Mouse (Mus musculus) urinary bladder, postnatal 4 days (tissue): ENCODE results near the gene Zfp523.

Experiments used
- DNase-seq, 2 experiments: peaks; one replicate each; pipeline ENCODE4 v3.0.0; 2021 to 2022; ENCODE audit warnings: low spot score in 2 of 2

The Zfp523 gene

GRCm38 (mm10) chr17:28176775-28177539 is at the start of gene Zfp523:
Zfp523 (plus strand) TSS chr17:28177129.
- peak; percentile 91 to 93 for DNase-seq

- no peak for DNase-seq
These were observed 47.1 kb upstream of the Zfp523 start for GRCm38 (mm10) chr17:28129796-28130195.

GRCm38 (mm10) chr17:28130391-28131125 is 46.4 kb upstream of the Zfp523 start:
- DNase-seq: no peak

- no peak for DNase-seq
These were observed 45.8 kb upstream of the Zfp523 start for GRCm38 (mm10) chr17:28131156-28131555.

- peak; percentile 39 to 74 for DNase-seq
These were observed 43.7 kb upstream of the Zfp523 start for GRCm38 (mm10) chr17:28133193-28133592.

GRCm38 (mm10) chr17:28135496-28135895 is 41.4 kb upstream of the Zfp523 start:
- no peak for DNase-seq

GRCm38 (mm10) chr17:28136266-28136665 is 40.7 kb upstream of the Zfp523 start:
- no peak for DNase-seq

- no peak for DNase-seq
These were observed 38.9 kb upstream of the Zfp523 start for GRCm38 (mm10) chr17:28138013-28138412.

GRCm38 (mm10) chr17:28138685-28139084 is 38.2 kb upstream of the Zfp523 start:
- DNase-seq: no peak

- DNase-seq: no peak
These were observed 36.3 kb upstream of the Zfp523 start for GRCm38 (mm10) chr17:28140431-28141204.

- no peak for DNase-seq
These were observed 35.7 kb upstream of the Zfp523 start for GRCm38 (mm10) chr17:28141205-28141650.

GRCm38 (mm10) chr17:28141771-28142699 is 34.9 kb upstream of the Zfp523 start, which contains the start of gene Scube3:
Scube3 (plus strand) TSS chr17:28142141.
- no peak for DNase-seq

- DNase-seq: no peak
These were observed 34.0 kb upstream of the Zfp523 start for GRCm38 (mm10) chr17:28142700-28143610.

GRCm38 (mm10) chr17:28143751-28144150 is 33.2 kb upstream of the Zfp523 start:
- no peak for DNase-seq

GRCm38 (mm10) chr17:28144241-28144640 is 32.7 kb upstream of the Zfp523 start:
- no peak for DNase-seq

GRCm38 (mm10) chr17:28148288-28148687 is 28.6 kb upstream of the Zfp523 start:
- no peak for DNase-seq

- DNase-seq: no peak
These were observed 27.2 kb upstream of the Zfp523 start for GRCm38 (mm10) chr17:28149734-28150133.

GRCm38 (mm10) chr17:28150456-28150855 is 26.5 kb upstream of the Zfp523 start:
- no peak for DNase-seq

GRCm38 (mm10) chr17:28153095-28153494 is 23.8 kb upstream of the Zfp523 start:
- no peak for DNase-seq

- DNase-seq: no peak
These were observed 22.0 kb upstream of the Zfp523 start for GRCm38 (mm10) chr17:28154970-28155369.
